Mouse (Mus musculus) Patski (cell line): ENCODE results near the gene Hoxa4. TPM values are rescaled to one million over a fixed set of nuclear protein-coding genes. Genes with fewer than 3 reads are reported as not detected.

Experiments used
- ATAC-seq: fragments of 100-300 bp; one replicate; pipeline ENCODE4 v1.8.0; 2021
- CTCF ChIA-PET: fragments of 350-600 bp; sonication (Branson Sonifier 250); formaldehyde crosslinking; loops from one replicate; lab custom pipeline; 2022; ENCODE audit warnings: inconsistent platforms; lab: Charles Lee
- POLR2A ChIA-PET: fragments of 350-600 bp; sonication (Branson Sonifier 250); formaldehyde crosslinking; loops from one replicate; lab custom pipeline; 2022; ENCODE audit warnings: antibody characterized with exemption, inconsistent platforms; lab: Charles Lee
- DNase-seq: peaks from one replicate; pipeline ENCODE4 v3.0.0-alpha.2; 2011; ENCODE audit warnings: low read depth, low spot score
- H3K27me3 ChIP-seq: fragments of 371-371 bp; one replicate; pipeline ENCODE4 v1.5.1; 2021
- CTCF ChIP-seq: fragments of 100-300 bp; IDR thresholded peaks from one replicate; pipeline ENCODE4 v1.5.1; 2021
- in situ Hi-C: fragments of 300-500 bp; cut with MboI; formaldehyde crosslinking; loops from 3 replicates; pipeline ENCODE4 v1.11.1; 2018; ENCODE audit warnings: low pct_unique_long_range_greater_than_20kb, mixed read lengths
- polyA plus RNA-seq: library from polyadenylated mRNA; unstranded; gene quantifications from one replicate; pipeline ENCODE4 v1.2.3, GENCODE M21; 2021

Gene Hoxa4
- polyA plus RNA-seq, 1 experiment from 2014 or later, result 2.5 TPM

DNA sequence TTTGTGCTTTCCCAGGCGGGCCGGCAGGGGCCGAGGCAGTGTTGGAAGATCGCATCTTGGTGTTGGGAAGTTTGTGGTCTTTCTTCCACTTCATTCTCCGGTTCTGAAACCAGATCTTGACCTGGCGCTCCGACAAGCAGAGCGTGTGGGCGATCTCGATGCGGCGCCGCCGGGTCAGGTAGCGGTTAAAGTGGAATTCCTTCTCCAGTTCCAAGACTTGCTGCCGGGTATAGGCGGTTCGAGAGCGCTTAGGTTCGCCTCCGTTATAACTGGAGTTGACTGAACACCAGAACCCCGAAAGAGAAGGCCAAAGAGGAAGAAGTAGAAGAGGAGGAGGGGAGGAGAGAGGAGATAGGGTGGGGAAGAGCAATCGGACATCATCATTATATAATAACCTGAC is 1.1 kb downstream of the Hoxa4 start:
- no peak for TF ChIP-seq CTCF

DNA sequence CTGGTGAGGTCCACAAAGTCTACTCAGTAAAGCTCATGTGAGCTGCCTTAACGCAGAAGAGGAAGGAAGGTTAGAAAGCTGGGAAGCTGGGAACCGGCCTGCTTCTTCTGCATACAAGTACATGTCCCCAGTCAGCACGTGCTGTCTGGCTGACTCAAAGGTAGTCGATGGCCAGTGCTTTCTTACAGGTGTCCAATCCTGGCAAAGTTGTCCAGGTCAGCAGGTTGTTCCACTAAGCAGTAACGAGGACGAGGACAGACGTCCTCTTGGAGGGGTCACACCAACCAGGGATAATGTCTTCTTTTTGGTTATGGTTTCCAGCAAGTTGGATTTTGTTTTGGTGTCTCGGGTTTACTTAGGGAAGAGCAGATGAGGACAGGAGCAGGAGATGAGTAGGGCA is 1.6 kb downstream of the Hoxa4 start:
- no peak for DNase-seq
- POLR2A ChIA-PET, result interaction anchor here (1.0 kb wide), 1 partner anchor 16 kb away, joined by 4 read pairs; no protein-coding TSS in a partner anchor
- no peaks in the 10 kb centered on the region for H3K27me3 ChIP-seq
- CTCF ChIA-PET, result interaction anchor here (1.3 kb wide), 1 partner anchor 11 kb away, joined by 4 read pairs; no protein-coding TSS in a partner anchor
- in situ Hi-C loops, result no loop called here
- TF ChIP-seq CTCF, result no peak
- ATAC-seq, result no peak

More for the DNA sequence above, 1.1 kb downstream of the Hoxa4 start:
- DNase-seq (no peak), ATAC-seq (no peak)
- in situ Hi-C loops, result no loop called here
- ChIA-PET POLR2A (interaction anchor here (0.8 to 1.2 kb wide), 2 partner anchors 9 to 12 kb away, joined by 4 to 6 read pairs; no protein-coding TSS in a partner anchor), CTCF (interaction anchor here (1.0 kb wide), 1 partner anchor 11 kb away, joined by 3 read pairs; no protein-coding TSS in a partner anchor)
- no peaks in the 10 kb centered on the region for H3K27me3 ChIP-seq

- no peaks in the 10 kb centered on the region for H3K27me3 ChIP-seq
- POLR2A ChIA-PET, result interaction anchor here (1.0 to 1.2 kb wide), 2 partner anchors 13 to 16 kb away, joined by 3 to 4 read pairs; no protein-coding TSS in a partner anchor
- in situ Hi-C loops, result no loop called here
- CTCF ChIA-PET, result interaction anchor here (1.3 kb wide), 1 partner anchor 10 kb away, joined by 4 read pairs; no protein-coding TSS in a partner anchor
- DNase-seq, result no peak
- TF ChIP-seq CTCF, result no peak
- ATAC-seq, result no peak
Observed at GRCm38 (mm10) chr6:52189172-52189591, 2.4 kb downstream of the Hoxa4 start.

- in situ Hi-C loops, result no loop called here
- H3K27me3 ChIP-seq, result no peaks in the 10 kb centered on the region
- TF ChIP-seq CTCF, result no peak
- DNase-seq (no peak), ATAC-seq (no peak)
- ChIA-PET POLR2A (no interaction called here), CTCF (interaction anchor here (1.2 to 1.8 kb wide), 2 partner anchors 18 to 185 kb away, joined by 3 to 6 read pairs; partner anchors contain the start of gene Hoxa5)
Observed at GRCm38 (mm10) chr6:52186500-52186899, 5.1 kb downstream of the Hoxa4 start.

DNA sequence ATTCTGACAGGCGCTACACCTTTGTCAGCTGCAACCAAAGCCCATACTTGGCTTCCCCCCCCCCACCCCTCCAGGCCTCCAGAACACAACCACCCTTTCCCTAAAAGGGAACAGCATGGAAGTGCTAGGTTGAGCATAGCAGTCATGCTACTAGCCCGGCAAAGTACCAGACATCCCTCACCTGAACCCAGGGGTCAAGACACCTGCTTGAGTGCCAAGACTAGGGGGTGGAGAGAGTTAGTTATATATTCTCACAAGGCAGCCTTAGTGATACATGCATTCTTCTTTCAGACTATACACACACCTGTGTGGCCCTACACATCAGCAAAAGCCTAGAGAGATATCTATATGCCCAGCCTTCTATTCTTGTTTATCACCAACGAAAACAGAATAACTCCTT is 5.7 kb downstream of the Hoxa4 start:
- ATAC-seq, result no peak
- TF ChIP-seq CTCF, result no peak
- in situ Hi-C loops, result no loop called here
- H3K27me3 ChIP-seq, result no peaks in the 10 kb centered on the region
- DNase-seq, result no peak
- POLR2A ChIA-PET, result interaction anchor here (0.6 to 16.4 kb wide), 4 partner anchors 12 to 515 kb away, joined by 3 to 378 read pairs (median 3); partner anchors contain the start of genes Gm28308, Hoxa10, Hoxa3 and Hoxa6
- CTCF ChIA-PET, result no interaction called here

- ATAC-seq (no peak), DNase-seq (no peak)
- TF ChIP-seq CTCF, result no peak
- ChIA-PET POLR2A (interaction anchor here (0.6 to 16.4 kb wide), 4 partner anchors 13 to 516 kb away, joined by 3 to 378 read pairs (median 3); partner anchors contain the start of genes Gm28308, Hoxa10, Hoxa3 and Hoxa6), CTCF (interaction anchor here (1.6 kb wide), 1 partner anchor 10 kb away, joined by 5 read pairs; no protein-coding TSS in a partner anchor)
- in situ Hi-C loops, result no loop called here
- H3K27me3 ChIP-seq, result no peaks in the 10 kb centered on the region
Observed at GRCm38 (mm10) chr6:52185222-52185621, 6.3 kb downstream of the Hoxa4 start.

GRCm38 (mm10) chr6:52184668-52185067 is 6.9 kb downstream of the Hoxa4 start:
- H3K27me3 ChIP-seq, result no peaks in the 10 kb centered on the region
- no peak for DNase-seq
- ChIA-PET POLR2A (interaction anchor here (0.7 to 16.4 kb wide), 5 partner anchors 20 to 155 kb away, joined by 3 to 378 read pairs (median 4); partner anchors contain the start of genes Gm28308, Hoxa10, Hoxa3 and Hoxa5), CTCF (interaction anchor here (0.9 to 1.8 kb wide), 6 partner anchors 10 to 54 kb away, joined by 3 to 5 read pairs (median 4); partner anchors contain the start of genes Hoxa5 and Hoxa7)
- ATAC-seq, result no peak
- in situ Hi-C loops, result no loop called here
- no peak for TF ChIP-seq CTCF

DNA sequence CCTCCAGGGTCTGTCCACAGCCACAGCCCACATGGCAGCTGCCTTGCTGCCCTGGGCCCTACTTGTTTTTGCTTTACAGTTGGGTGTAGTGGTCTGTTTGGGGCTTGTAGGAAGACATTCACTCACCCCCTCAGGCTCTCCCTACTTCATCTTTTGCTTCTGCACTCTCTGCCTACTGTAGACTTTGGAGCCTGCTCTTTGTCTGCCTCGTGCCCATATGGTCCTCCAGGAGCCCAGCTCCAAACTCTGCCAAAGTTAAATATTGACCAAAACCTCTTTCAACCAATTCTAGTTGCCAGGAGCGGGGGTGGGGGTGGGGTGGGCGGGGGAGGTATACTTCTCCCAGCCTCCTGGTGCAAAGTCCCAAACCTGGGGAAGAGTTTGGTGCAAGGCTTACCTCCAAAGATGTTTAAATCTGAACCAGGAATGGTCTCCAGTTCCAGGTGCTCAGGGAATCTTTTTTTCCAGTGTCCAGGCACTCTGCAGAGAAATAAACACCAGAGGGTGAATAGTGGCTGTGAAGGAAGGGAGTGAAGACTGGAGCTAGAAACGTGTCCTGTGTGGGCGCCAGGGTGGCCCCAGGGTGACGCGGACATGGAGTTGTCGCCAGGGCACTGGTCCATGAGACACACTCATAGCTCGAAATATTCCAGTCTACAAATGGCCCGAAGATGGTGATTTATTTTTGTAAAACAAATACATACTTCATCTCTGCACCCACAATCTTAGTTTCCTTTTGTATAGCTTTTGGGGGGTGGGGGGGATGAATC is 8.1 kb downstream of the Hoxa4 start:
- CTCF ChIA-PET, result interaction anchor here (0.7 to 1.8 kb wide), 16 partner anchors 8 to 185 kb away, joined by 3 to 7 read pairs (median 4); partner anchors contain the start of genes Gm28308, Hoxa10, Hoxa3 and Hoxa5
- ATAC-seq, result peak; percentile 22
- no peak for DNase-seq
- TF ChIP-seq CTCF, result no peak
- in situ Hi-C loops, result no loop called here
- POLR2A ChIA-PET, result interaction anchor here (1.0 to 16.4 kb wide), 6 partner anchors 9 to 63 kb away, joined by 3 to 378 read pairs (median 4); partner anchors contain the start of genes Gm28308, Hoxa10, Hoxa11 and Hoxa3
- no peaks in the 10 kb centered on the region for H3K27me3 ChIP-seq

DNA sequence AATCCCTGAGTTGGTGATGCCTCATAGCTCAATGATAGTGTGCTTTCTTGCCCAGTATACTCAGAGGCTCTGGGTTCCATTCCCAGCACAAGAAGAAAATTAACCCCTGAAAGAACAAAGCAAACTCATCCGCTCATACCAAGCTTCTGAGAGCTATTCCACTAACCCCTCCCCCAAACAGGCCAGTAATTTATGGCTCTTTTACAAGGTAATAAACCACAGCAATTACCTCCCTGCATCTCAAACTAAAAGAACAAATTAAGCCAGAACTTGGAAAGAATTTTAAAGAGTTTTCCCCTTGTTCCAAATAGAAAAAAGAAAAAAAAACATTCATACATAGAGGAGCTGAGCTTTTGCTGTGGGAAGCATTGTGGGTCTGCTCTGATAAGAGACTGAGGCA is 8.8 kb downstream of the Hoxa4 start:
- ATAC-seq (no peak), DNase-seq (no peak)
- H3K27me3 ChIP-seq, result no peaks in the 10 kb centered on the region
- TF ChIP-seq CTCF, result no peak
- in situ Hi-C loops, result no loop called here
- ChIA-PET POLR2A (interaction anchor here (0.9 to 16.4 kb wide), 6 partner anchors 8 to 63 kb away, joined by 3 to 378 read pairs (median 4); partner anchors contain the start of genes Gm28308, Hoxa10, Hoxa11 and Hoxa3), CTCF (interaction anchor here (1.3 to 1.8 kb wide), 5 partner anchors 21 to 184 kb away, joined by 4 to 5 read pairs (median 5); partner anchors contain the start of gene Hoxa5)

GRCm38 (mm10) chr6:52182030-52182429 is 9.5 kb downstream of the Hoxa4 start:
- H3K27me3 ChIP-seq, result no peaks in the 10 kb centered on the region
- no peak for DNase-seq
- POLR2A ChIA-PET, result interaction anchor here (0.6 to 16.4 kb wide), 6 partner anchors 7 to 1406 kb away, joined by 3 to 378 read pairs (median 4); partner anchors contain the start of genes Gm28308, Hoxa10, Hoxa3 and Hoxa6
- no peak for TF ChIP-seq CTCF
- CTCF ChIA-PET, result interaction anchor here (1.3 to 1.6 kb wide), 2 partner anchors 23 to 180 kb away, joined by 4 read pairs; partner anchors contain the start of gene Hoxa5
- ATAC-seq, result no peak
- in situ Hi-C loops, result no loop called here
